Mouse (Mus musculus): ENCODE measurements around the gene Rasal3. TPM values are rescaled to one million over a fixed set of nuclear protein-coding genes. Genes with fewer than 3 reads are reported as not detected.

Rasal3 gene
- total and polyA plus RNA-seq, 2 experiments: 0.83 to 1.6 TPM

DNA sequence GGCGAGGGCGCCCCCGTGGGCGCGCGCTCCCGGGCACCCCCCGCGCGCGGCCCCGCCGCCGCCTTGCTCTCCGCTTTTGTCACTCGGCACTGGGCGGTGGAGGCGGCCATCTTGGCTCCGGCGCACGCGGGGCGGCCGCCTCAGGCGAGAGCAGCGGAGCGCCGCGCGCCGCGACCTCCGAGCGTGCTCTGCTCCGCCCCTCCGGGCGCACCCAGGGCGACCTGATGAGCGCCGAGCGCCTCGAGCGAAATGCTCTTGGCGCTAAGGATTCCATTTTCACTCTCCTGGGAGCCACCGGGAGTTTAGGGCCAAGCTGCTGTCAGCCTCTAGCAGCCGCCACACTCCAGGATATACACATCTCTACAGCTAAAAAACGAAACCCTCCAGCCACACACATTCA, 39.1 kb downstream of the Rasal3 start:
- Histone ChIP-seq H3K4me3 (ENCODE audit: insufficient read depth, low read depth, low read length) (peak overlapping the region; percentile 85), H3K36me3 (ENCODE audit: control insufficient read depth, insufficient read depth, low read length) (peaks cover 1% of the 10 kb centered on the region; the same call in 1 of the 2 replicates), H3K79me2 (ENCODE audit: control insufficient read depth, insufficient read depth, low read length) (peaks cover 13% of the 10 kb centered on the region; the same call in 1 of the 2 replicates), H3K27me3 (ENCODE audit: control insufficient read depth, insufficient read depth, low read length) (no peaks in the 10 kb centered on the region), H3K27ac (replicated peaks; ENCODE audit: insufficient read depth, low read depth, low read length) (no peak overlapping the region; the same call in 1 of the 2 replicates), H3K4me1 (ENCODE audit: control insufficient read depth, insufficient read depth, low read length) (peaks cover 10% of the 10 kb centered on the region), H3K9ac (ENCODE audit: low read depth, low read length) (peak overlapping the region; percentile 89)
- DNase-seq (ENCODE audit: extremely low read depth, low read depth, low spot score): peak; percentile 69
- WGBS: under 1% methylated on average over 47 of the region's 47 CpGs
- TF ChIP-seq CTCF (IDR thresholded peaks at IDR 0.05; ENCODE audit: low read depth, low read length) (0 out of 2 replicates have a peak, but pooled peaks have one; percentile 10), POLR2A (IDR thresholded peaks at IDR 0.05; ENCODE audit: extremely low read depth, insufficient read depth, low read length) (no peak)

DNA sequence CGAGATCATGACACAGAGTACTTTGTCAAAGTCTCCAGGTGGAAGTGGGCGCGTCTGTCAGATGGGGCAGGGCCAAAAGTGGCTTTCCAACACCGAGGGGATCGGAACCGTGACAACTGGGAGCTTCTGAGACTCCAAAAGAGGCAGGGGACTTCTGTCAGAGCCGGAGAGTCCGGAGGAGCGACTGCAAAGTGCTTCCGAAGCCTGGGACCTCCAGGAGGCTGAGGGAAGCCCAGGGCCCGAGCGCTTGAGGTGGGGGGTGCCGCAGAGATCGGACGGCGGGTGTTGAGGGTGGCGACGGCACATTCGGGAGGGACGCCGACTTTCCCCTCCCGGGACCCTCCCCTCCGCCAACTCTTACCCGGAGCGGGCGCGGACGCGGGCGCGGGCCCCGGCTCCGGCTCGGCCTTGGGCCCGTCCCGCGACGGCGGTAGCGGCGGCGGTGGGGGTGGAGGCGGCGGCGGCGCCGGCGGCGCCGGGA, 39.5 kb downstream of the Rasal3 start:
- peak overlapping the region; percentile 89 for H3K9ac ChIP-seq (ENCODE audit: low read depth, low read length)
- peak overlapping the region; percentile 85 for H3K4me3 ChIP-seq (ENCODE audit: insufficient read depth, low read depth, low read length)
- WGBS: under 1% methylated on average over 50 of the region's 50 CpGs
- no peak for TF ChIP-seq CTCF (IDR thresholded peaks at IDR 0.05; ENCODE audit: low read depth, low read length)
- TF ChIP-seq POLR2A (IDR thresholded peaks at IDR 0.05; ENCODE audit: extremely low read depth, insufficient read depth, low read length): no peak
- peaks cover 13% of the 10 kb centered on the region; the same call in 1 of the 2 replicates for H3K79me2 ChIP-seq (ENCODE audit: control insufficient read depth, insufficient read depth, low read length)
- peak; percentile 34 for DNase-seq (ENCODE audit: extremely low read depth, low read depth, low spot score)
- no peaks in the 10 kb centered on the region for H3K27me3 ChIP-seq (ENCODE audit: control insufficient read depth, insufficient read depth, low read length)
- peaks cover 10% of the 10 kb centered on the region for H3K4me1 ChIP-seq (ENCODE audit: control insufficient read depth, insufficient read depth, low read length)
- H3K27ac ChIP-seq (replicated peaks; ENCODE audit: insufficient read depth, low read depth, low read length): peak overlapping the region; percentile 40
- H3K36me3 ChIP-seq (ENCODE audit: control insufficient read depth, insufficient read depth, low read length): peaks cover 5% of the 10 kb centered on the region

DNA sequence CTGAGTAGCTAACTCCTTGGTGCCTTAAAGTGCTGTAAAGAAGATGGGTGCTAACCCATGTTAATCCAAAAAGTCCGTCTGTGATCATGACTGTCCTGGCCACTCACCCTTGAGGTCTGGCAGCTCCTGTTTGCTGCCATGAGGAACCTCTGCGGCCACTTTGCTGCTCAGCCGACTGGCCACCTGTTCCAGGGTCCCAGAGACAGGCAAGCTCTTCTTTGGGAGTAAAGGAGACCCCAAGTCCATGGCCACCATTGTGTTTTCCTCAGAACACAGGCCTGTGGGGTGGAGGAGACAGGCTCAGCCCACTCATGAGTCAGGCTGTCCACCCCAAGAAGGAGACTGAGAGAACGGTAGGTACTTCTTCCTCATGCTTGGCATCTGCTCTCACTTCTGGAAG, 40.7 kb downstream of the Rasal3 start:
- Histone ChIP-seq H3K9ac (ENCODE audit: low read depth, low read length) (0 out of 2 replicates have a peak overlapping the region, but pooled peaks have one; percentile 40), H3K36me3 (ENCODE audit: control insufficient read depth, insufficient read depth, low read length) (peaks cover 10% of the 10 kb centered on the region), H3K79me2 (ENCODE audit: control insufficient read depth, insufficient read depth, low read length) (peaks cover 13% of the 10 kb centered on the region; the same call in 1 of the 2 replicates), H3K4me3 (ENCODE audit: insufficient read depth, low read depth, low read length) (no peak overlapping the region), H3K27me3 (ENCODE audit: control insufficient read depth, insufficient read depth, low read length) (no peaks in the 10 kb centered on the region), H3K27ac (replicated peaks; ENCODE audit: insufficient read depth, low read depth, low read length) (no peak overlapping the region), H3K4me1 (ENCODE audit: control insufficient read depth, insufficient read depth, low read length) (peaks cover 10% of the 10 kb centered on the region)
- TF ChIP-seq CTCF (IDR thresholded peaks at IDR 0.05; ENCODE audit: low read depth, low read length): no peak
- TF ChIP-seq POLR2A (IDR thresholded peaks at IDR 0.05; ENCODE audit: extremely low read depth, insufficient read depth, low read length): no peak
- 65% methylated on average over 4 of the region's 4 CpGs for WGBS
- no peak for DNase-seq (ENCODE audit: extremely low read depth, low read depth, low spot score)

DNA sequence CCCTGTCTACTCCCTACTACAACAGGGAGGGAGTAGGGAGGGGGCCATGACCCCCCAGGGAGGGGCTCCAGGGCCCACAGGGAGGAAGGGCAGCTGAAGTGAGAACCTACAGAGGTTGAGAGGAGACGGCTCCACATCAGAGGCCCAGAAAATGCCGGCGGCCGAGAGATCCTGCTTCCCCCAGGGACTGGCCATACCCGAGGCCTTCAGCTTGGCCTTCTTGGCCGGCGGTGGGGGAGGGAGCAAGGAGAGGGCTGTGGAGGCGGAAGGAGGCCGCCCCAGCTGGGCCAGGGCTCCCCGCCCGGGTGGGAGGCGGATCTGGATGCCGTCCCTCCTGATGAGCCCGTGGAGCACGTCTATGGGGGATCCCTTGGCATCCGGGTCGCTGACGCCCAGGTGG, 43.5 kb downstream of the Rasal3 start:
- H3K79me2 ChIP-seq (ENCODE audit: control insufficient read depth, insufficient read depth, low read length): peaks cover 13% of the 10 kb centered on the region; the same call in 1 of the 2 replicates
- H3K4me1 ChIP-seq (ENCODE audit: control insufficient read depth, insufficient read depth, low read length): peaks cover 10% of the 10 kb centered on the region
- DNase-seq (ENCODE audit: extremely low read depth, low read depth, low spot score): no peak
- H3K9ac ChIP-seq (ENCODE audit: low read depth, low read length): no peak overlapping the region
- 91% methylated on average over 18 of the region's 18 CpGs for WGBS
- H3K4me3 ChIP-seq (ENCODE audit: insufficient read depth, low read depth, low read length): no peak overlapping the region
- H3K27me3 ChIP-seq (ENCODE audit: control insufficient read depth, insufficient read depth, low read length): no peaks in the 10 kb centered on the region
- peaks cover 16% of the 10 kb centered on the region for H3K36me3 ChIP-seq (ENCODE audit: control insufficient read depth, insufficient read depth, low read length)
- no peak overlapping the region for H3K27ac ChIP-seq (replicated peaks; ENCODE audit: insufficient read depth, low read depth, low read length)
- TF ChIP-seq CTCF (IDR thresholded peaks at IDR 0.05; ENCODE audit: low read depth, low read length) (no peak), POLR2A (IDR thresholded peaks at IDR 0.05; ENCODE audit: extremely low read depth, insufficient read depth, low read length) (no peak)

DNA sequence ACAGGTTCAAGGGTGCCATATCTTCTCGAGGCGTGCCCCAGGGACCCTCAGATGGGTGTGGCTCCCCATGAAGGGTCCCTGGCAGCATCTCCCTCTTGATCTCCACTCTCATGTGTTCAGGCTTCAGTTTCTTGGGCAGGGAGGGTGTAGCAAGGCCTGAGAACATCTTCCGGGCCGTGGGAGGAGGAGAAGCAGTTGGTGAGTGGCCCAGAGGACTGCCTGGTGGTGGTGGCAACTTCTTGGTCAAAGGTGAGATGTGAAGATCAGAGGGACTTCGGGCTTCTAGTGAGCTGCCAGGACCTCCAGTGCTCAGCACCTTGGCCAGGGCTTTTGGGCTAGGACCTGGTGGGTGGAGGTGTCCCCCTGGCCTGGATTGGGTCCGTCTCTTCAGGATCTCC, 44.4 kb downstream of the Rasal3 start:
- no peak for DNase-seq (ENCODE audit: extremely low read depth, low read depth, low spot score)
- Histone ChIP-seq H3K79me2 (ENCODE audit: control insufficient read depth, insufficient read depth, low read length) (peaks cover 12% of the 10 kb centered on the region; the same call in 1 of the 2 replicates), H3K27me3 (ENCODE audit: control insufficient read depth, insufficient read depth, low read length) (no peaks in the 10 kb centered on the region), H3K9ac (ENCODE audit: low read depth, low read length) (no peak overlapping the region), H3K36me3 (ENCODE audit: control insufficient read depth, insufficient read depth, low read length) (peaks cover 16% of the 10 kb centered on the region), H3K4me1 (ENCODE audit: control insufficient read depth, insufficient read depth, low read length) (peaks cover 13% of the 10 kb centered on the region), H3K27ac (replicated peaks; ENCODE audit: insufficient read depth, low read depth, low read length) (no peak overlapping the region), H3K4me3 (ENCODE audit: insufficient read depth, low read depth, low read length) (no peak overlapping the region)
- no peak for TF ChIP-seq CTCF (IDR thresholded peaks at IDR 0.05; ENCODE audit: low read depth, low read length)
- TF ChIP-seq POLR2A (IDR thresholded peaks at IDR 0.05; ENCODE audit: extremely low read depth, insufficient read depth, low read length): no peak
- 94% methylated on average over 6 of the region's 6 CpGs for WGBS

Data from liver, adult 2 months (tissue).